Mouse (Mus musculus) right cerebral cortex, postnatal 36 days (tissue): ENCODE measurements around the gene Cacna1c.

Source experiments
- DNase-seq, 2 experiments: peaks; one replicate each; pipeline ENCODE4 v3.0.0; 2022; ENCODE audit warnings: low spot score in 2 of 2, mixed read lengths in 1 of 2

Gene Cacna1c

DNA sequence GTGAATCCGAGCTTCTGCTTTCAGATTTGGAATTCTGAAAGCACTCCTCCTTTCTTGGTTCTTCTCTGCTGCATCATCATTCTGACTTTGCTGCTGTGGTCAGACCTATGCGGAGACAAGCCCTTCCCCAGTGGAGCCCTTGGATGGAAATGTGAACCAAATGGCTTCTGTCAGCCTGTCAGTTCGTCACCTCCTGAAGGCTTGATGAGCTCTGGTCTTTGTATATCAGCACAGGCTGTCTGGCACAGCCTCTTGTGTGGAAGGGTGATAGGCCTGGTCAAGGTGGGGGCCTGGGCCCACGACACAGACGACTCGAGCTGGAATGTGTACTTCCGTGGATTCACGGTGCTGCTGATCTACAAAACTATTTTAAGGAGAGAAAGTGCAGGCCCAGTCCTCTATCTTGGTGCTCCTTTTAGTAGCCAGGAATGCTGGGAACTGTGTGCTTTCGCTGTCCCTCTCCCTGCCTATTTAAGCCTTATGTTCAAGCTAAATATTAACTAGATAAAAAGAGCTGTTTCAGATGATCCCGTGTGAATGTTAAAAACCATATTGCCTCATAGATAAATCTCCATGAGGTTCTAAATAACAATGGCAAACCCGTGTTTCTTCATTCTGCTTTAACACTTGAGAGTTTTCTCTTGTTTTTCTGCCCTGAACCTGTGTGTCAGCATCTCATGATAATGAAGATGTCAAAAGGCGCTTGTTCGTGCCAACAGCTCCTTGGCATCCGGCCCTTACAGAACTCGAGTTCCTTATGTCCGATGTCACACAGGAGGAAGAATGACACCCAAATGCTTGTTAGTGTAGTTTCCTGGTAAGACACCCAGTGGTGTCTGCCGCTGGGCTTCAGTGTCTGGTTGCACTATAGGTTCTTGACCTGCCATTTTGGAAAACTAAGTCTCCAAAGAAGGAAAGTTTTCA is at the start of gene Cacna1c:
TSS of gene Cacna1c (minus strand) at position 37 of the 924 bp plus-strand sequence.
- no peak for DNase-seq

DNA sequence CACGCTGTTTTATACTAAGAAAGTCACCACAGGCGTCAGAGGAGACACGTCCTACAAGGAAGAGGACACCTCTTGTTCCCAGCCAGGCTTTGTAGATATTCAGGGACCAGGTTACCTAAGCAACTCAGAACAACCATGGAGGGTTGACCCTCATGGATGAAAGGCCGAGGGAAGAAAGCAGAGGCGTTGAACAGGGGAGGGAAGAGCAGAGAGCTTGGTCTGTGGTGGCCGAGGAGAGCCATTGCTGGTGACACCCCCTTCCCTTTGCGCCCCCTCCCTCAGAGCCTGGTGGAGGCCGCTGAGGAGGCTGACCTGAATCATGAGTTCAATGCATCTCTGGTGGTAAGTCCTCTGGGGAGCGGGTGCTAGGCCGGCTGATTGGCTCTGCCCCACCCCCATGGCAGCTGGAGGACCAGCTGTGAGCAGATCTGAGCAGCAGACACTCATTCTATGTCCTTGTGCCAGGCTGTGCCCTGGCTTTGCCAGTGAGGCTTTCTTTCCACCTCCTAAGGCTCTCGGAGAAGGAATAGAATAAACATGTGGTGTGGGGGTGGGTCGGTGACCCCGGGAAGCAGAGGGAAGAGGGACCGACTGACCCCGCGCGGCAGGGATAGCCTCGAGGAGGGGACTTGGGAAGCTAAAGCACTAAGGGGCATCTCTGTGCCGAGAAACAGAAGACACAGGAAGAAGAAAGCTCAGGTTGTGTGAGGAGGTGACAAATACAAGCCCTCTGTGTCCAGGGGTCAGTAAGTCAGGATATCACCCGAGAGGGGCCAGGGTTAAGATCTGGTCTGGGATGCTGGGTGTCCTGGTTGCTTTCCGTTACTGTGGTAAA is 44.9 kb upstream of the Cacna1c start:
- DNase-seq, result no peak

DNA sequence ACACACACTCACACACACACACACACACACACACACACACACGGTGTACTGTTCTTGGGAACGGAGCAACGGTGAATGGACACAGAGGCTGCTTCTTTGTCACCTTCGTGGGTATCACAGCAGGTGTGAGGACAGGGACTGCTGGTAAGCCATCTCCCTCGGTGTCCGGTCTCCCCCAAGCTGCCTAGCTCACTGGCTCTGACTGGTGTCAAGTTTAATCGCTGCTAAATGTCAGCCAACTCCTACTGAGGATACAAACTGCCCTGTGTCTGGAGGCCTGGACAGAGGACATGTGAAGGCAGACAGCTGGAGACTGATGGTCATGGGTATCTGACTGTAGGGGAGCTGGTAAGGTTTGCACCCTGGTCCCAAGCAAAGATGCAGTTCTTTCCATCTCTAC is 44.0 kb upstream of the Cacna1c start:
- DNase-seq, result no peak

DNA sequence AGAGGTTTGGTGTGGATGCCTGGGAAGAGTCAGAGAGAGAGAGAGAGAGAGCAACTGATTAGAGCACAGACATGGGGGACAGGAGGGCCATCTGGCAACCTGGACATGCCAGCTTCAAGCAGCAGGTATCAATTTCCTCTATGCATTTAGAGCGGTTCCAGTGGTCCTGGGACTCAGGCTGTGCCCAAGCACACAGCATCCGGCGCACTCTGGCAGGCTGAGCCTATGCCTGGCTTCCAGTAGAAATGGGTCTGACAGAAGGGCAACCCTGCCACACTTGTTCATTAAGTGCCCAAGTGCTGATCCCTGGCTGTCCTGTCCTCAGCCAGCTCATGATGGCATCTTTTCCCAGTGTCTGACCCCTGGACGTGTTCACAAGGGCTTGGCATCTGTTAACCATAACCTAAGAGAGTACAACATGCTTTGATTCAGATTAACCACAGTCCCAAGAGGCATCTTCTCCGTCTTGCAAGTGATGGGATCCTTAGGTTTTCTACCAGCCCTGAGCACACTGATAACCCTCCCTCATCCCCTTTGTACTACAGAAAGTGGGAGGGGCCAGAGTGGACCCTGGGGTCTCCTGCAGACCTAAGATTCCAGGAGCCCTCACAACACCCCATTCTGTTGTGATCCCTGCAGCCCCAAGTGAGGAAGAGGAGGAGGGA is 43.3 kb upstream of the Cacna1c start:
- no peak for DNase-seq

DNA sequence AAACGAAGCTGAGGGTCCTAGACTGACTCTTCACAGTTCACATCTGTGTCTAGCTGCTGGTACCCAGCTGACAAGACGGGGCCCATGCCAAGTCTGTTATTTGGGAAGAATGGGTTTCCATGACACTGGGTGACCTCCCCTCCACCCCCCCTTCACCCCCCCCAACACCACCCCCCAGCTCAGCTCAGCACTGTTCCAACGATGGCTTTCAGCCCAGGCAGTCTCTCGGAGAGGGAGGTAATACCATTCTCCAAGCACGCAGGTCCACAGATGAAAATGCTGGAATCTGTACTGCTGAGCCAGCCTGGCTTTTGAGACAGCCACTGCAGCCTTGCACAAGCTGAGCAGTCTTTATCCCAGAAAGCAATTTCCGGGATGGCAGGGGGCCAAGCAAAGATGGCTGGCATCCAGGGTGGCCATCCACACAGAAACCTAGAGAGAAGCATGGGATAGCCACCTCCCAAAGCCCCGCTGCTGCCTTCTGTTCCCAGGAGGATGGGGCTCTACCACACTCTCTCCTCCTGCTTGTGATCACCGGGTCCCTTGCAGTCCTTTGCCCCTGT is 41.3 kb upstream of the Cacna1c start:
- DNase-seq, result no peak

DNA sequence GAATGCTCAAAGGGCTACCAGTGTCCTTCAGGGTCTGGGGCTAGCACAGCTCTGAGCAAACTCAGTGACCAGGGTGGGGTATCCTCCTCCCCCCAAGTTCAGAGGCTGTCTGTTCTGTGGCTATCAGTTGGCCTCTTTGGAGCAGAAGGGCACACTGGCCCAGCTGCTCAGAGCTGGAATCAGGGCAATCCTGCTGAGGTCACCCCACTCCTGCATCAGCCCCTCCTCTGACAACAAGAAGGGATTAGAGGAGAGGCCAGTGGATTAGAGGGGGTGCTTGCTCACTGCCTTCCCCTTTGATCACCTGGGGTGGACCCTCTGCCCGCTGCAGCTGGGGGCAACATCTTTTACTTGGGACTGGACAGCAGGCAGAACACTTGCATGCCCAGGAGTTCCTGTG is 40.0 kb upstream of the Cacna1c start, which contains the start of gene Cacna2d4:
TSS of gene Cacna2d4 (plus strand) at position 286 of the 400 bp plus-strand sequence.
- DNase-seq, result no peak

DNA sequence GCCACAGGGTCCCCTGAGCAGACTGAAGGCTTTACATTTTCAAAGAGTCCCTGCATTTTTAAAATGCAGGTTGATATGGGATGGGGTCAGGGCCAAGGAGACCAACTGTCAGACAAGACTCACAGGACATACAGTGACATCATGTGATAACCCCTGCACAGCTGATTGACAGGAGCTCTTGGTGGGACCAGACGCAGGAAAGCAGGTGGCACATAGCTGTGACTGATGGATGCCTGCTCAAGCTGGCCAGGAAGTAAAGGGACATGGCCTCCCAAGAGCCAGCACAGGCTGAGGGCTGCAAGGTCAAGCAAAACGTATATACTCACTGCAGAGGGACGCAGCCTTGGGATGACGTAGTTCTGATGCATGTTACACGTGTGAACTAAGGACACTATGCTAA is 39.2 kb upstream of the Cacna1c start:
- no peak for DNase-seq

DNA sequence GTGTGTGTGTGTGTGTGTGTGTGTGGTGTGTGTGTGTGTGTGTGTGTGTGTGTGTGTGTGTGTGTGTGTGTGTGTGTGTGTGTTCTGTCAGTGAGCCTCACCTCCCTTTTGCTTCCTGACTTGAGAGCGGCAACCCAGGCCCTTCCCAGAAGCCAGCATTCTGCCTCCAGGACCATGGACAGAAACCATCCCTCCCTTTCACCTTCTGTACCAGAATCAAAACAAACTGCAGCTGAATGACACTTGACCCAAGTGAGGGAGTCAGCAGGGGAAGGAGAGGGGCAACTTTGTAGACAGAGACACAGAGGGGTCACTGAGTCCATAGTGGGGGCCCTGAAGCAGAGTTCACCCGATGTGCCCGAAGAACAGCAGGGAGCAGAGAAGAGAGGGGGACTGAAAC is 36.8 kb upstream of the Cacna1c start:
- no peak for DNase-seq

DNA sequence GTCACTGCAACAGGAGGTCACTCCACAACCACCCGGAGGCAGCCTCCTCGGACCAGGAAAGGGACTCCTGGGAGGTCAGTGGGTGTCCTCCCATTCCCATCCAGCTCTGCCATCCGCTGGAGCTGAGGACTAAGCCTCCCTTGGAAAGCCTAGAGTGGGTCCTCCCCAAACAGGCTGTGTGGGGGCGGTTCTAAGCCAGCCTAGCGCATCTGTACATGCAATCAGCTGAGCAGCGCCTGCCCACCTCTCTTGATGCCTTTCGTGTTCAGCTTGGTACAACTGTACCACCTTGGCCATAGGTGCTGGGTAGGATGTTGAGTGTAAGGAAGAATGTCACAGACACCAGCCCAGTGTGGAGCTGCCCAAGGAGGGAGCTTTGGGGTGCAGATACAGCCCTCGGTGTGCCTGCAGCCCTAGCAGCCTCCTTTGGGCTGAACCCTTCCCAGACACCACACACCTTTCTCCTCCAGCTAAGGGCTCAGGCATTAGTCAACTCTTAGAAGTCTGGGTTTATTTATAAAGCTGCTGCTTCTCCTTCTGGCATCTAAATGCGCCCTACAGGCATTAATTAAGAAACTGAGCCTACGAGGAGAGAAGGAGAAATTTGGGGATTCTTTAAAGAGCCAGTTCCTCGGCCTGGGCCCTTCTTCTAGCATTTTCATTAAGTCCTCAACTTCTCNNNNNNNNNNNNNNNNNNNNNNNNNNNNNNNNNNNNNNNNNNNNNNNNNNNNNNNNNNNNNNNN is 32.8 kb upstream of the Cacna1c start:
- DNase-seq, result no peak

DNA sequence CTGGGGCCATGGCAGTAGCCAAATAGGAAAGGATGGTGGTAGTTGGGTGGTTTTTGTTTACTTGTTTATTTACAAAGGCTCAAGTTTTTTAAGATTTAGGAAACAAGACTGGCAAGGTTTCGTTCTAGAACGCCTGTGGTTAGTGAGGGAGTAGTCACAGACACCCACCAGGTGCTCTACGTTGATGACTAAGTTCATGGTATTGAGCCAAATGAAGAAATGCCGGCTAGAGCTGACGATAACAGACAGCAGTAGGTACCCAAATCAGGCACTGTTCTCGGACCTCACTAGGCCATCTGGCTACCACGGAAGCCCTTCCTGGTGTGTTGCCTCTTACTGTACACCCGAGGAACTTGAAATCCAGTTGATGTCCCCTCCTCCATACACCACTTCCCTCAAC is 30.8 kb upstream of the Cacna1c start:
- DNase-seq, result no peak

DNA sequence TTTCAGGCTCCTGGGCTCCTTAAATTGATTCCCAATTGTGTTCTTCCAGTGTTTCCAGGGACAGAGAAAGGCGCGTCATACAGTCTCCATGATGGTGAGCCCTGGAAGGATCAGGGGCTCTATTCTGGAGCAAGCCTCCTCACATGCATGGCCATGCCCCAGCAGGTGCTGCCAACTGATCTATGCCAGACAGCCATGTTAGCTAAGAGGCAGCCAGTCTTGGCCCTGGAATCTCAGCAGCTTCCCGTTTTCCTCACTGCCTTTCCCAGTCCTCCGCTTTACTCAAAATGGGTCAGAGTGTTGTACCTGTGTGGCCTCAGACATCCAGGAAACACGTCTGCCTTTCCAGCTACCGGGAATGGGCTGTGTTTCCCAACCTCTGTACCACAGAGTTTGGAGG is 29.5 kb upstream of the Cacna1c start:
- DNase-seq, result no peak

DNA sequence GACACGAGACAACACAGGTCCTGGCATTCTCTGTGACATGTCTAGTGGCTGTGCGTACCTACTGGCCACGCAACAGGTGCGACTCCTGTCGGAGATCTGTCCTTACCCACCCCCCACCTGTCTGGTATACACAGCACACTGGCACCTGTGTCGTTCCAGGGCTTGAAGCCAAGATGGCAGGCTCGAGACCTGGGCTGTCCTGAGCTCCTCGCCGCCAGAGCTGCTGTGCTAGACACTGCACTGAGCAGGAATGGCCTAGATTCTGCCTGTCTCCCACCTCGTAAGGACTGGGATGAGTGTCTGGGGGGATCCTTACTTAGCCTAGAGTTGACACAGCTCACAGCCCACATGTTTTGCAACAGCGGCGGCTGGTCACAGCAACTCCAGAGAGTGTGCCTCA is 29.0 kb upstream of the Cacna1c start:
- no peak for DNase-seq

DNA sequence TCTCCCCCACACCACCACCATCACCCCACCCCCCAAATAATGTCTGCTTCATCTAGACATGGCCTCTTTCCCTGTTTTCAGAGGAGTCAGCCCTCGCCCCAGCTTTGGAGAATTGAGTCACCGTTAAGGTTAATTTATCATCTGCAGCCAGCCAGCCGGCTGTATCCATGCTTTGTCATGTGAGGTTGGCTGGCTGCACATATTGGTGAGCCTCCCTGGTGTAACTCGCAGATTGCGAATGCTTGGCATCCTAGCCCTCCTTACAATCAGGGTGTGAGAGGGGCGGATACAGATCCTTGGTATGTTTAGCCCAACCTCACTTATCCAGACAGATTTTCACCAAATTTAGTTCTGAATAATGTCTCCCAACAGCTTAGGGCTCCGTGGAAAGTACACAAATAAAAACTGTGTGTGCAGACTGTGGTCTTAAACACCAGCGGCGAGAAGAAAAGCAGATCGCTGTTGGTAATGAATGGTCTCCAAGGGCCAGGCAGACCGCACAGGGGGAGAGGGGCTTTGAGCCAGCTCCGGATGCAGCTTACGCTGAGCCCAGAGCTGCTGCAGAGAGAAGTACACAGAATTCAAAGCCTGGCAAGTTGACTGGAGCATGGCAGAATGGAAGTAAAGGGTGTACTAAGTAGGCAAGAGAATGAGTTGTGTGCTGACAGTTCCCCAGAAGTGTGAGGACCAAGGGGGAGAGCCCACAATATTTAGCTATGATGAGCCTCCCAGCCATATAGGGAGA is 28.4 kb upstream of the Cacna1c start:
- DNase-seq, result no peak

DNA sequence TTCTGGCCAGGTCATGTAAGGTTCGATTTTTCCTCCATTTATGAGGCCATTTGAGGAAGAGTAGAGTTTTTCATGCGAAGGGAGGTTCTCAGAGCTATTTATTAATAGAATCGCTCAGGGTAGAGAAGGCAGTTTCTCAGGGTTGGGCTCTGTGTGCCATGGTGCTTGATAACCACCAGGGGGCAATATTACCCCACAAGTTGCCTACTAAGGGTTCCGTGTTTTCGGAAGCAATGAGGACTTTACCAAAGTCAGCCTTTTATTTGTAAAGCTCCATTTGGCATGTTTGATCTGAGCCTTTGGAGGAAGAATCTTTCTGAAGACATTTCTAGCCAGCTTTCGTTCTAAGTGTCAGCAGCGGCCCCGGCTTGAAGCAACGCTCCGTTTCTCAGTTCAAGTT is 24.1 kb upstream of the Cacna1c start:
- DNase-seq, result no peak

DNA sequence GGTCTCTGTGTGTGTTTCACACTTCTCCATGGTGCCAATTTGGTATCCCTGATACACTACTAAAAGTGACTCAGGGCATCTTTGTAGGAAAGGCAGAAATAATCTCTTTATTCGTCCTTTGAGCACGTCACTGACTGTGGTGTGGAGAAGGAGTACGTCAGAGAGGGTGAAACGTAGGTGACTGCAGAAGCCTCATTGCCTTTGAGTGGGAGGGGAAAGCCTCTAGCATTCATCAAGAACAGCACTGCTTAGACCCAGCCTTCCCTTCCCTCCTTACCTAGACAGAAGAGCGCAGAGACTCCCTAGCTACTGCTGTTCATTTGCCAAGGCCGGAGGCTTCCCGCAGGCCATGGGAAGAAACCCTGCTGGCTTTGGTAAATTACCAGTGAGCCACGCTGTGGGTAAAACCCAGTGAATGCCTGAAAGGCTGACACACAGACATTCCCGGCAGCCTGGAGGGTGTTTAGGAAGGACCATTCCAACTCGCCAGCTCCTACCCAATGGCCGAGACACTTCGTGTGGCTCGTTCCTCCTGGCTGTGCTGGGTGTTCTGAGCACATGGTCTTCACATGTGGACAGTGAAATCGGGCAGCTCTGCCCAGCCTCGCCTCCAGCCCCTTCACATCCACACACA is 23.1 kb upstream of the Cacna1c start:
- no peak for DNase-seq

DNA sequence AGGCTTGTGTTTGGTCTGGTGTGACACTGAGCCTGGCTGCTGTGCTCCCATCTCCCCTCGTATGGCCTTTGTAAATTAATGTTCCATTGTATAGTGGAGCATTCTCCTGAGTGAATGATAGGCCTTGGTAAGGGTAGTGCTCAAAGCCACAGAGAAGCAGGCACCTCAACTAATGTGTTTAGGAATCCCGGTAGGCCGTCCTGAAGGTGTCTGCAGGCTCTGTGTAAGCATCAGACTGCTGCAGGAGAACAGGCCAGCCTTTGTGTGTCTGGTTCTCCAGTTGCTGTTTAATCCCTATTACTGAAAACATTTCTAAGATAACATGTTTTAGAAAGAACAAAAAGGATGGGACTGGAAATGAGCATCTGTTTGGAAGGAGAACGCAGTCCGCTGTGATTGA is 22.4 kb upstream of the Cacna1c start:
- DNase-seq, result no peak

DNA sequence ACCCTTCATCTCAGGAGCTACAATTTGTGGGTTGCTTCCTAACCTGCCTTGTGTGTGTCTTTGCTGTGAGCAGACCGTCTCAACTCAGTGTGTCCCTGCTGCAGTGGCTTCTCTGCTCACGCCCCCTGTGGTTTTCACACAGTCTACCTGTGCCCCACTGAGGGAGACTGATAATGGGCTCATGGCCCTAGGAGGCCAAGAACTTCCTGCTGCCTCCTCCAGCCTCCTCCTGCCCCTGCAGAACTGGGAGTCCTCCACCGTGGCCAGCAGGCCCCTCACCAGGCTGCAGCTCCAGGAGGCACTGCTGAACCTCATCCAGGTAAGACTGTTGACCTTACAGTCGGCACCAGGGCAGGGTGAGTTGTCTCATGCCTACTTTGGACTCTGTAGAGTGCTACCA is 21.4 kb upstream of the Cacna1c start:
- DNase-seq, result no peak

DNA sequence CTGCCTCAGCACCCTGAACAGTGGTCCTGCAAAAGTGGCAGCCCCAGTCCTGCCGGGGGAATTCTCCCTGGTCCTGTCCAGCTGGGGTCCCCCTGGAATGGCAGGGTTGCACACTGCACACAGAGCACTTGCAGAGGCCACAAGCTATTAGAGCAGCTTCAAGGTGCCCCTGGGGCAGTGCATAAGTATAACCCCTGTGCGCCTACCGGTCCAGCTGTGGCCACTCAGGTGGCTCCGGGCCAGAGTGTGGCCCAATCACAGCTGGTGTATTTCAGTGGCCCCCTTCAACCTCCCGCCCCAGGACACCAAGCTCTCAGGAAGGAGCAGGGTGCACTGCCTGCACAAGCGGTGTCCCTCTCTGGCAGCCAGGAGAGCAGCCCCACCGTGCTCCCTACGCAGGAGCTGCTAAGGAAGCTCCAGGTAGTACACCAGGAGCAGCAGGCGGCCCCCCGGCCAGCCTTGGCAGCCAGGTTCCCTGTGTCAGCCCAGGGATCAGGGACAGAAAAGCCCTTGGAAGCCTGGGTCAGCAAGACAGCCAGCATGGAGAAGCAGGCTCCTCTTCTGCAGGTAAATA is 18.9 kb upstream of the Cacna1c start:
- no peak for DNase-seq

DNA sequence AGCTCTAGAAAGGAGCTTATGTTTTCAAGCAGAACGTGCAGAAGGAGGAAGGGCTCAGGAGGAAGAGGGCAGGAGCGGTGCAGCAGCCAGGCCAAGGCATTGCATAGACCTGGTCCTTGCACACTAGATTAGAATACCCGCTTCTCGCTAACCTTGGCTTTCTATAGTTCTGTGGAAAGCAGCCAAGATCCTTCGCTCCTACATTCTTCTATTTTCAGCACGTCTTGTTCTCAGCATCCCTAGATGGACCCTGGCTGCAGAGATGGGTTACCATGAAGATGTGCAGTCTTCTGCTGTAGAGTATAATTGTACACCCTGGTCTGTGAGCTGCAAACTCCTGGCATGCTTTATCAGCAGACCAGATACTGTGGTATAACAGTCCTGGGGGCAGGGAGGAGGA is 18.0 kb upstream of the Cacna1c start:
- DNase-seq, result no peak

DNA sequence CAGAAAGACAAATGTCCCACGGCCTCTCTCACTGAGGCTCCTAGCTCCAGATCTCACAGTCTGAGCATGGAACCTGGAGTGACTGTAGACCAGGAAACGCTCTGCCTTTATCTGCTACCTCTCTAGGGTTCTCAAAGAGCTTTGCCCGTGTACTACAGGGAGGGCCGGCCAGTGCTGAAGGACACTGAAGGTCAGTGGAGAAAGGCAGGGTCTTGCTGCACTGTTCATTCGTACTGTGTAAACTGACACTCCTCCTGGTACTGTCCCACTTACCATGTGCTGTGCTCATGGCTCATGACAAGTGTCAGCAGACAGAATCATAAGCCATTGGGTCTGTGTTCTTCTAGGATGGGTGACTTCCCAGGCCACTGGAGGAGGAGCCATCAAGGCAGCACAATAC is 17.2 kb upstream of the Cacna1c start:
- DNase-seq, result no peak
